Mouse (Mus musculus): ENCODE measurements at regions not wholly inside any gene's neighbourhood (a gene's known extent, or its start where the extent isn't known, plus 50 kb on each side); places are given as distances from the start of the nearest gene placed in this dataset.
"Not testable (repeated sequence)": the region's sequence is repeated elsewhere in the genome, so short reads cannot be mapped to it uniquely, and the experiment has no call there.

DNA sequence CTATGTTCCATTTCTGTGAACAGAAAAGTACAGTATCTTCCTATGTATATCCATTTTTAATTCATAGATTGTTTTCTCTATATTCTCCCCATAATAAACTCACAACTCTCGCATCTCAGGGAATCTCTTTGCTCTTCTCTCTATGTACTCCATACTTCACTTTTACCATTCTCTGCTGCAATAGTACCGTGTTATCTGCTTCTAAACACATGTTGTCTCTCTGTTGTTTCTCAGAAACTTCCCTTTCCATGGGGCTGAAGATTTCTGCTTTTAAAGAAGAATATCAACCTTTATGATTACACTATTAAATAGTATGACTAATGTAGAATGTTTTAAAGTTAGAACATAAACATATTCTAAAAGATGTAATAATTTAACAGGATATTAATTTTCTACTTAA is 207.9 kb upstream of the Cntn3 start:
- DNase-seq (ENCODE audit: extremely low read depth, low read depth), result peak; percentile 69

DNA sequence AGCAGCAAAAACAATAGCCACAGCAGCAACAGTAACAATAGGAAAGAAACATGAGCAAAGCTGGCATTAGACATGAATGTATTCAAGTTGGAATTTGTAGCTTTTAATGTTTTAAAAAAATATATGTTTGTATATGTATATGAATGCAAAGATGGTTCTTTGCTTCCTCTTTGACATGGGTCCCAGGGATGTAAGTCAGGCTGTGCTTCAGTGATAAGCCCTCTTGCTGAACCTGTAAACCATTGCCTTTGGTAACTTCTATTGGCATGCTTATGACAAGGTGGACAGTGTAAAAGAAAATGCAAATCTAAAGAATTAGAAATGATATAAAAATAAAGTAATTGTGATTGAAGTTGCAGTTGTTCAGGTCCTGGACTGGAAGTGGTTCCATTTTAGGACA is 201.7 kb upstream of the Cntn3 start:
- peak; percentile 54 for DNase-seq (ENCODE audit: extremely low read depth, low read depth)

DNA sequence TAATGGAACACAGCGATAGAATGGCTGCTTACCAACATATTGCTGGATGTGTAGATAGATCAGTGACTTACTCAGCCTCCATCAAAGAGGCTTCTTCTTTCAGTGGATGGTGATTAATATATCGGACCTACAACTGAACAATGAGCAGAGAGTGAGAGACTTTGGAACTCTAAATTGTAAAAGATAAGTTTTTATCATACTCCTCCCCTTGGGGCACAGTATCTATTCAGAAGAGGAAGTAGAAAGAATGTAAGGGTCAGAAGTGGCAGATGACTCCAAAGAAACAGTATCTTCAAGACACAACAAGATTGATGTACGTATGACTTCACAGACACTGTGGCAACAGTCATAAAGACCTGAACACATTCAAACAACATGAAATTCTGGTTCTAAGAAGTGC is 189.5 kb upstream of the Cntn3 start:
- DNase-seq (ENCODE audit: extremely low read depth, low read depth), result no peak

DNA sequence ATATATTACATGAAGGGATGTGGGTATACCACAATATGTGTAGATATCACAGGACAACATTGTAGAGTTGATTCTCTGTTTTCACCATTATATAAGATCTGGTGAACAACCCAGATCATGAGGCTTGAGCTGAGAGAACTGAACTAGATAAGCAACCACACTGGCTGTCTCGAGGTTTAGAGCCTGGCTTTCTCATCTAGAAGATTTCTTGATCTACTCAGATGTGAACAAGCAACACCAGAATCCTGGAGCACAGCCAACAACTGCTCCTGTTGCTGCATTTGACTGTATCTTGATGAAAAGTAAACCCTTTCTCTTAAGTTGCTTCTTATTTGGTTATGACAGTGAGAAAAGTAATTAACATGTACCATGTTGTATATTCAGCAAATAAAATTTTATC is 182.1 kb upstream of the Cntn3 start:
- DNase-seq (ENCODE audit: extremely low read depth, low read depth), result no peak

DNA sequence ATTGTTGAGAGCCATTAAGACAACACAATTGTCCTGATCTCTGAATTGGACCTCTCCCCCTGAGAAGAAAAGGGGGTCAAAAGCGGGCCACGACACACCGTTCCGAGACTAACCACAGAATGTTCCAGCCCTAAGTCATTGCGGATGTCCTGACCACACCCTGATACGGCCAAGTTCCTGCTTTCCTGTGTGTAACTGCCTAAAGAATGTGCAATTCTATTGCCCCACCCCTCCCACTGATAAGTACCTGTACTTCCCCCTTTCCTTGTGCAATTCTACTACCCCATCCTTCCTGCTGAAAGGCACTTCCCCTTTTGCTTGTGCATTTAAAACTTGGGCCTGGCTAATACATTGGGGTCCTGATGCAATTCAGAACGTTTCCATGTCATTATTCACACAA is 177.3 kb upstream of the Cntn3 start:
- DNase-seq (ENCODE audit: extremely low read depth, low read depth), result peak; percentile 62

DNA sequence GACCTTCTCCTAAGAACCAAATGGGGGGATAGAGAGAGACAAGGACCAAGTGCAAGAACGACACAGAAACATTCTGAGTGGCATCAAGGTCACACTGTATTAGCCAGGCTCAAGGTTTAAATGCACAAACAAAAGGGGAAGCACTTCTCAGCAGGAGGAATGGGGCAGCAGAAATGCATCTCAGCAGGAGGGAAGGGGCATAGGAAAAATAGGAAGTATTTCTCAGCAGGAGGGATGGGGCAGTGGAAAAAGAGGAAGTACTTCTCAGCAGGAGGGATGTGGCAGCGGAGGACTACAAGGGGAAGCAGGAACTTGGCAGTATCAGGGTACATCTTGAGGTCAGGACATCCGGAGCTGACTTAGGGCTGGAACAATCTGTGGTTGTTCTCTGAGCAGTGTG is 173.5 kb upstream of the Cntn3 start:
- peak; percentile 21 for DNase-seq (ENCODE audit: extremely low read depth, low read depth)

DNA sequence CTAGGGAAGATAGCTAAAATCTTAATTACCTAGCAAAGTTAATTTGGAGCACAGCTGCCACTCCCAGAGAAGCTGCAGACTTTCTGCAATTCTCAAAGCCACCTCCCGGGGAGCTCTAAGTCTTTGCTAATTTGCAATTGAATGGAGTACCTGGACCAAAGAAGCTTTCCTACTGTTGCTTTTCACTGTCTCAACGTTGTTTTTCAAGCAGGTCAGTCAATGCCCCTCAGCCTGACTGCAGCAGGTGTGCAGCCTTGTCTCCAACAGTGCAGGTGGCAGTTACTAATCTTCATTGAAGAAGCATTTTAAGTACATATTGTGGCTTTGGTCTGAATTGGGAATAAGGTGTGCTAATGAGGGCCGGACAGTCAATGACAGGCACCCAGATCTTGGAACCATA is 164.3 kb upstream of the Cntn3 start:
- DNase-seq (ENCODE audit: extremely low read depth, low read depth), result not testable (repeated sequence)

DNA sequence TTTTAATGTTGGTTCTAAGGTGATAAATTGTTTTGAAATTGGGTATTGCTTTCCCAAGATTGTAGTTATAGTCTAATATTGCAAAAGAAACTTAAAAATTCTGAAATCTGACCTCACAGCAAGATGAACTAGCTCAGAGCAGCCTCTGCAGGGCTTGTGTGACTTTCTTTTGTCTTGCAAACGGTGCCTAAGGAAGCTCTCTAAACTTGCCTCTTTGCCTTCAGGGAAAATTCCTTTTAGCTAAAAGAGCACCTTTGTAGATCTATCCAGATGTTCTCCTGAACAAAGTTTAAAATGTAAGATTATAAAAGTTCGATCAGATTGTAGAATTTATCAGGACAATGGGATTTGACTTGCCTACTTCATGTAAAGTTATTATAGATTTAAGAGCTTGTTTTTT is 160.8 kb upstream of the Cntn3 start:
- no peak for DNase-seq (ENCODE audit: extremely low read depth, low read depth)

DNA sequence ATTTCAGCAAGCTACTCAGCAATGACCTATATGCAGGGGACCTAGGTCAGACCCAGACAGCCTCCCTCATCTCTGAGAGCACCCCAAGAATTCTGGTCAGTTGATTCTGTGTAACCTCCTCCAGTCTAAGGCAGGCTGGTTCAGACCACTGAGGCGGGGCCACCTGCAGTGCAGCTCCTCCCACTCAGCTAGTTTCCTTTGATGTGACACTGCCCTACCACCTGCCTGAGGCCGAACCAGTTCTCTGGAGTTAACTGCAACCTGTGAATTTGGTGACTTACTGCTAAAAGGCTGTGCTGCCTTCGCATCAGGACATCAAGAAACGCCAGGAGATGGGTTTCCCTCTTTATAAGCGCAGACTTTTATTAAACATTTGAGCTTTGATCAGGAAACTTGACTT is 159.1 kb upstream of the Cntn3 start:
- DNase-seq (ENCODE audit: extremely low read depth, low read depth), result no peak

DNA sequence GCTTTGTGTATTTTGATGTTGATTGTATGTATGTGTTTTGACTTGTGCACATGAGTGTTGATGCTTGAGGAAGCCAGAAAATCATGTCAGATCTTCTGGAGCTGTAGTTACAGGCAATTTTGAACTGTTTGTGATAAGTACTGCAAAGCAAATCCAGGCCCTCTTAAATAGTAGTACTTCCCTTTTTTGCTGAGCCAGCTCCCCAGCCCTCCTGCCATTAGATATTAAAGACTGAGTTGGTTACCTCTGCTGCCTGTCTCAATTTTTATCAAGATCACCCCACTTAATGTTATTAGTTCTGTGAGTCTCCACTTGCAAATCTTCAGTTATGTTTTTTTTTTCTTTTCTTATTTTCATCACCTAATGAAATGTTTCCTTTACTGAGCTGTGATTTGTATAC is 152.8 kb upstream of the Cntn3 start:
- DNase-seq (ENCODE audit: extremely low read depth, low read depth), result peak; percentile 11

DNA sequence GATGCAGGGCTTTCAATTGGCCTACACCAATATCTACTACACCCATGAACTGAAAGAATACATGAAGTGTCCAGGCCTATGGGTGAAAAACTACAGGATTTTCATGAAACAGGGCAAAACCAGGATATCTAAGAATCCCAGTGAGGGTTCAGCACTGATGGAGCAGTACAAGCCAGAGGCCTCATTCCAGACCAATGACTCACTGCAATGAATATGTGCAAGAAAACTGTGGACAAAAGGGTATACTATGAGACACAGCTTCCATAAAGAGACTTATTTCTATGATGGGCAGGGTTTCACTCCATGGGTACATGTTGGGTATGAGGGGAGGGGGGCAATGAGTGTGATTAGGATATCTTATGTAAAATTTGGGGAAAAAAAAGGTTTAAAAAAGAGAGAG is 151.4 kb upstream of the Cntn3 start:
- no peak for DNase-seq (ENCODE audit: extremely low read depth, low read depth)

DNA sequence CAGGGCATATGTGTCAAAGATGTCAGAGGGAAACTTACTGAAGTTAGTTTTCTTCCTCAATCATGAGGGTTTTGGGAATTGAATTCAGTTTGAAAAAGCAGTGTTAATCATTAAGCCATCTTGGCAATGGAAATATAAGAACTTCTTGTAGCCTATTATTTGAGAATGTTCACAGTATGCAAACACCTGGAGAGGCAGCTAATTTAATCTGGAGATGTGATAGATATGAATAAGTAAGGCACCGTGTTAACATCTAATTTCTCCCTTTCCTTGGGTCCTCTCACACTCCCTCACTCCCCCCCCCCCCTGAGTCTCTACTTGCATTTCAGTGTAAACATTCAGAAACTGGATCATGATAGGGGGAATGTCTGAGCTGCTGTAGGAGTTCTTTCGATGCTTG is 134.0 kb upstream of the Cntn3 start:
- DNase-seq (ENCODE audit: extremely low read depth, low read depth), result no peak

All from MEL-GATA-1-ER (cell line).